Comparison of ENCODE assay signal across 9 mouse cellular contexts in the genomic region with DNA sequence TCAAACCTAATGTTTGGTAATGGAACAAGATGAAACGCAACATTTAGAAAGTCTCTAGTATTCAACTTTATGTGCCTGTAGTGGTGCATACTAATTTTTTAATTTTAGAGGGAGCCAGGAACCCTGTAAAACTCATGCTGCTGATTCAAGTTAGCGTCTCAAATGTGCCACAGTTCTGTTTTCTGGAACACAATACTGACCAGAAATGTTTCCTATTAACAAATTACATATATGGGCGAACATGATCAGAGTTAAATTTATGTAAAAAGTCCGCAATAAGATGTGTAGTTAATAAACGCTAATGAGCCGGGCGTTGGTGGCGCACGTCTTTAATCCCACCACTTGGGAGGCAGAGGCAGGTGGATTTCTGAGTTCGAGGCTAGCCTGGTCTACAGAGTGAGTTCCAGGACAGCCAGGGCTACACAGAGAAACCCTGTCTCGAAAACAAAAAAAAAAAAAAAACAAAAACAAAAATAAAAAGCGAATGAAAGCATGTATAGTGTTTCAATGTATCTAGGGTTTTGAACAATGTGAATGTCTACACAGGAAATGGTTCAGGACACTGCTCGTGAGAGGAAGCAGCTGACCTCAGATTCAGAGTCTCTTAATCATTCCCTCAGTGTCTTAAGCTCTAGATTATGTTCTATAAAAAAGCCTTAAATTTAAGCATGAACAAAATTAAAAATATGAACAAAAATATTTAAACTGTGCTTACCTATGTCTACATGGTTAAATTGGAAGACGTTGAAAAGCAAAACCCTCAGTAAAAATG. TPM values are rescaled to one million over a fixed set of nuclear protein-coding genes. Genes with fewer than 3 reads are reported as not detected.
DNase-seq lines count a peak whose midpoint lies in the region; ATAC-seq and TF ChIP-seq lines count a peak whose summit lies in the region.
"Had no signal": no experiment of that assay in that cellular context is flagged by ENCODE, and none has a peak within 500 bp of the region (broad histone marks: within the 10 kb centered on the region; RNA-seq: fewer than 3 reads in every experiment).

No protein-coding gene starts in this region.

- H3K4me1 ChIP-seq in testis, adult 2 months (ENCODE audit: control insufficient read depth, insufficient read depth, low read length) = no peaks in the 10 kb centered on the region; the same call in 1 of the 2 replicates
- H3K4me1 ChIP-seq in liver, embryonic 13.5 days (replicated peaks) = peaks cover 46% of the 10 kb centered on the region

- intact Hi-C loops in left cerebral cortex, postnatal 25 days (cut with DNase I) = no loop called here

- peak overlapping the region; percentile 99 for H3K27ac ChIP-seq in testis, adult 2 months (ENCODE audit: control insufficient read depth, insufficient read depth, low read depth, low read length)
- H3K27ac ChIP-seq in liver, embryonic 13.5 days = peak overlapping the region; percentile 98

- peak overlapping the region; percentile 90 for H3K9ac ChIP-seq in liver, embryonic 13.5 days

- peak; percentile 31 for DNase-seq in CD4-positive, CD25-positive, alpha-beta regulatory T cell, adult 2 months (ENCODE audit: low read depth, low spot score)
- no peak for DNase-seq in testis, postnatal 14 days (ENCODE audit: low spot score)
- DNase-seq in liver, embryonic 13.5 days = no peak
- DNase-seq in T-cell, adult 2 months (ENCODE audit: low spot score) = no peak
- DNase-seq in left cerebral cortex, postnatal 25 days (ENCODE audit: low spot score in 2 of 2) = no peak
- DNase-seq in kidney, adult 18-20 months = no peak
- DNase-seq: thymus, postnatal 25 days had no signal

- ATAC-seq in CD4-positive, CD25-positive, alpha-beta regulatory T cell, adult 4 months = no peak
- no peak for ATAC-seq in liver, embryonic 13.5 days (ENCODE audit: low read depth)

- H3K27me3 ChIP-seq in testis, adult 2 months (ENCODE audit: control insufficient read depth, insufficient read depth, low read length) = no peaks in the 10 kb centered on the region
- no peaks in the 10 kb centered on the region for H3K27me3 ChIP-seq in liver, embryonic 13.5 days

- TF ChIP-seq POLR2A in testis, adult 2 months (IDR thresholded peaks at IDR 0.05; ENCODE audit: control insufficient read depth, low read depth, low read length) = no peak

- peak overlapping the region; percentile 5; the same call in 1 of the 2 replicates for H3K4me3 ChIP-seq in testis, adult 2 months (ENCODE audit: control insufficient read depth, low read depth, low read length)
- H3K4me3 ChIP-seq in liver, embryonic 13.5 days (replicated peaks) = peak overlapping the region; percentile 97

- no peaks in the 10 kb centered on the region for H3K9me3 ChIP-seq in liver, embryonic 13.5 days (replicated peaks)

- H3K36me3 ChIP-seq in testis, adult 2 months (ENCODE audit: control insufficient read depth, insufficient read depth, low read length) = no peaks in the 10 kb centered on the region
- peaks cover 16% of the 10 kb centered on the region; the same call in 1 of the 2 replicates for H3K36me3 ChIP-seq in liver, embryonic 13.5 days

- H3K4me2 ChIP-seq in liver, embryonic 13.5 days = peak overlapping the region; percentile 83

- WGBS in liver, embryonic 13.5 days (ENCODE audit: insufficient replicate concordance) = 62% methylated on average over 14 of the region's 14 CpGs

- TF ChIP-seq CTCF in testis, adult 2 months (IDR thresholded peaks at IDR 0.05; ENCODE audit: control insufficient read depth, insufficient read depth, insufficient replicate concordance, low read depth, low read length) = no peak

RNA-seq across cellular contexts. Expression of a gene that starts 8.6 kb away (rescaled TPM):
- polyA plus RNA-seq in CD4-positive, CD25-positive, alpha-beta regulatory T cell, adult 4 months (2017; shearing (Covaris generic)) = 10 to 100 TPM; 35.8 to 68.9 TPM
- polyA plus RNA-seq in testis, adult 2 months (2012; rRNA removed) = 17.2 and 17.4 TPM in 2 replicates
- polyA plus RNA-seq in liver, embryonic 13.5 days (2015; fragmentation: Nextera tagmentation; extraction: Ambion mirVana) = 131 and 169 TPM in 2 replicates
- 10 to 100 TPM; 39.7 to 41.5 TPM for total RNA-seq in left cerebral cortex, postnatal 25 days (2021)

RNA-seq across cellular contexts. Expression of a gene that starts 48.7 kb away (rescaled TPM):
- 100 to 1,000 TPM; 200 to 224 TPM for polyA plus RNA-seq in CD4-positive, CD25-positive, alpha-beta regulatory T cell, adult 4 months (2017; shearing (Covaris generic))
- 147 and 151 TPM in 2 replicates for polyA plus RNA-seq in testis, adult 2 months (2012; rRNA removed)
- 283 and 285 TPM in 2 replicates for polyA plus RNA-seq in liver, embryonic 13.5 days (2015; fragmentation: Nextera tagmentation; extraction: Ambion mirVana)
- 100 to 1,000 TPM; 546 TPM for total RNA-seq in left cerebral cortex, postnatal 25 days (2021)
